Mouse (Mus musculus) thymus, postnatal 36 days (tissue): ENCODE measurements around the gene Trim33.
A peak's percentile ranks its signal among the peaks of the same experiment; 100 is the strongest.

Source experiments
- DNase-seq, 2 experiments: peaks; one replicate each; pipeline ENCODE4 v3.0.0; 2022; ENCODE audit warnings: mixed read lengths in 2 of 2

Trim33 gene

GRCm38 (mm10) chr3:103364182-103364945, 85.3 kb downstream of the Trim33 start:
- DNase-seq: no peak

GRCm38 (mm10) chr3:103367176-103367970, 88.3 kb downstream of the Trim33 start:
- no peak for DNase-seq

- no peak for DNase-seq
Observed at GRCm38 (mm10) chr3:103368731-103369130, 89.6 kb downstream of the Trim33 start.

GRCm38 (mm10) chr3:103374028-103374427, 94.9 kb downstream of the Trim33 start:
- DNase-seq: peak; percentile 73 to 76

GRCm38 (mm10) chr3:103375181-103375855, 96.2 kb downstream of the Trim33 start:
- DNase-seq: peak; percentile 43 to 61

GRCm38 (mm10) chr3:103378018-103378417, 98.9 kb downstream of the Trim33 start:
- DNase-seq: peak; percentile 48 to 50

GRCm38 (mm10) chr3:103379371-103379770, 100.3 kb downstream of the Trim33 start:
- DNase-seq: no peak

- no peak for DNase-seq
Observed at GRCm38 (mm10) chr3:103380814-103381213, 101.7 kb downstream of the Trim33 start.

GRCm38 (mm10) chr3:103381441-103381840, 102.3 kb downstream of the Trim33 start:
- DNase-seq: no peak

GRCm38 (mm10) chr3:103382872-103383567, 103.9 kb downstream of the Trim33 start:
- peak; percentile 91 to 92 for DNase-seq

GRCm38 (mm10) chr3:103384486-103384885, 105.4 kb downstream of the Trim33 start:
- DNase-seq: peak; percentile 51 to 56

GRCm38 (mm10) chr3:103384949-103385348, 105.9 kb downstream of the Trim33 start:
- DNase-seq: peak; percentile 80 to 91

GRCm38 (mm10) chr3:103385383-103386291, 106.5 kb downstream of the Trim33 start:
- peak; percentile 74 to 88 for DNase-seq

GRCm38 (mm10) chr3:103386292-103387031, 107.4 kb downstream of the Trim33 start:
- DNase-seq: peak; percentile 91 to 97

GRCm38 (mm10) chr3:103392613-103393258, 113.6 kb downstream of the Trim33 start:
- peak in 1 of 2 experiments; percentile 30 for DNase-seq

GRCm38 (mm10) chr3:103393283-103394060, 114.4 kb downstream of the Trim33 start:
- peak; percentile 36 to 57 for DNase-seq

- no peak for DNase-seq
Observed at GRCm38 (mm10) chr3:103394121-103394520, 115.0 kb downstream of the Trim33 start.

GRCm38 (mm10) chr3:103397523-103397922, 118.4 kb downstream of the Trim33 start:
- peak; percentile 61 to 72 for DNase-seq

GRCm38 (mm10) chr3:103400807-103401206, 121.7 kb downstream of the Trim33 start:
- no peak for DNase-seq
